Mouse (Mus musculus) ES-Bruce4 (cell line): Measurements from ENCODE around the gene Tspan4. TPM values are rescaled to one million over a fixed set of nuclear protein-coding genes. Genes with fewer than 3 reads are reported as not detected.
A peak's percentile ranks its signal among the peaks of the same experiment; 100 is the strongest.

Experiments
- H3K27ac ChIP-seq: 2 replicates; pipeline ENCODE4 v1.5.1; 2012; ENCODE audit warnings: low read length, inconsistent platforms; ENCODE audit not compliant: insufficient read depth
- H3K27me3 ChIP-seq: 2 replicates; pipeline ENCODE4 v1.6.1; 2012; ENCODE audit warnings: mild to moderate bottlenecking, low read length, inconsistent platforms; ENCODE audit not compliant: control insufficient read depth, poor library complexity, insufficient read depth, severe bottlenecking
- H3K36me3 ChIP-seq: 2 replicates; pipeline ENCODE4 v1.6.1; 2012; ENCODE audit warnings: inconsistent platforms, mild to moderate bottlenecking, low read length, moderate library complexity; ENCODE audit not compliant: control insufficient read depth, poor library complexity, insufficient read depth, severe bottlenecking
- H3K4me1 ChIP-seq: one replicate; pipeline ENCODE4 v1.8.1; 2011; ENCODE audit warnings: low read length; ENCODE audit not compliant: control insufficient read depth, insufficient read depth
- H3K4me3 ChIP-seq: 2 replicates; pipeline ENCODE4 v1.5.1; 2011; ENCODE audit warnings: low read depth, mild to moderate bottlenecking, low read length
- H3K9ac ChIP-seq: 2 replicates; pipeline ENCODE4 v1.6.1; 2012; ENCODE audit warnings: low read depth, mild to moderate bottlenecking, inconsistent platforms; ENCODE audit not compliant: poor library complexity, severe bottlenecking
- H3K9me3 ChIP-seq: replicated peaks from 2 replicates; pipeline ENCODE4 v1.6.1; 2012; ENCODE audit warnings: mild to moderate bottlenecking, low read length, inconsistent platforms; ENCODE audit not compliant: control insufficient read depth, poor library complexity, insufficient read depth, severe bottlenecking
- CTCF ChIP-seq: IDR thresholded peaks from one replicate; pipeline ENCODE4 v1.8.1; 2011; ENCODE audit warnings: low read depth, low read length
- EP300 ChIP-seq: IDR thresholded peaks from 2 replicates; pipeline ENCODE4 v1.6.1; 2011; ENCODE audit warnings: low read depth, low read length; ENCODE audit not compliant: insufficient read depth
- POLR2A ChIP-seq: IDR thresholded peaks from one replicate; pipeline ENCODE4 v1.8.1; 2011; ENCODE audit warnings: low read length; ENCODE audit not compliant: insufficient read depth
- polyA plus RNA-seq: library from polyadenylated mRNA; stranded (reverse); fragments of >200 nt; gene quantifications from 2 replicates; pipeline ENCODE4 v1.2.4, GENCODE M21; 2011; ENCODE audit warnings: low read depth; ENCODE audit not compliant: missing spikeins, insufficient read depth, insufficient read length

Tspan4 gene
- polyA plus RNA-seq, 1 experiment = 37.4 TPM

- H3K9me3 ChIP-seq = no peaks in the 10 kb centered on the region
- TF ChIP-seq EP300 (no peak), CTCF (no peak), POLR2A (peak; percentile 99)
- H3K27me3 ChIP-seq = no peaks in the 10 kb centered on the region
- no peaks in the 10 kb centered on the region for H3K4me1 ChIP-seq
- peak within 1 kb of the TSS; percentile 88 for H3K4me3 ChIP-seq
- H3K36me3 ChIP-seq = peaks cover 20% of the 10 kb centered on the region
- H3K27ac ChIP-seq = no peak within 1 kb of the TSS
- peak within 1 kb of the TSS; percentile 59 for H3K9ac ChIP-seq
Observed at GRCm38 (mm10) chr7:141454967-141455551, 20.0 kb upstream of the Tspan4 start, which contains the start of gene Pnpla2. Pnpla2 (plus strand) TSS chr7:141455198.

- Histone ChIP-seq H3K4me3 (peak overlapping the region; percentile 88), H3K4me1 (no peaks in the 10 kb centered on the region), H3K36me3 (peaks cover 13% of the 10 kb centered on the region), H3K9ac (peak overlapping the region; percentile 59), H3K27ac (no peak overlapping the region), H3K9me3 (no peaks in the 10 kb centered on the region), H3K27me3 (no peaks in the 10 kb centered on the region)
- TF ChIP-seq POLR2A (no peak), EP300 (no peak), CTCF (no peak)
Observed at GRCm38 (mm10) chr7:141455610-141456314, 19.3 kb upstream of the Tspan4 start.

GRCm38 (mm10) chr7:141456739-141457138, 18.3 kb upstream of the Tspan4 start:
- Histone ChIP-seq H3K27ac (no peak overlapping the region), H3K9me3 (no peaks in the 10 kb centered on the region), H3K4me1 (no peaks in the 10 kb centered on the region), H3K4me3 (no peak overlapping the region), H3K36me3 (peaks cover 3% of the 10 kb centered on the region; the same call in 1 of the 2 replicates), H3K9ac (no peak overlapping the region), H3K27me3 (no peaks in the 10 kb centered on the region)
- TF ChIP-seq POLR2A = no peak
- no peak for TF ChIP-seq EP300
- no peak for TF ChIP-seq CTCF

GRCm38 (mm10) chr7:141457236-141457635, 17.8 kb upstream of the Tspan4 start:
- H3K27me3 ChIP-seq = no peaks in the 10 kb centered on the region
- no peak overlapping the region for H3K4me3 ChIP-seq
- H3K27ac ChIP-seq = no peak overlapping the region
- TF ChIP-seq POLR2A (no peak), EP300 (no peak), CTCF (no peak)
- H3K36me3 ChIP-seq = no peaks in the 10 kb centered on the region
- no peak overlapping the region for H3K9ac ChIP-seq
- H3K9me3 ChIP-seq = no peaks in the 10 kb centered on the region
- no peaks in the 10 kb centered on the region for H3K4me1 ChIP-seq

- no peak overlapping the region for H3K27ac ChIP-seq
- no peaks in the 10 kb centered on the region for H3K4me1 ChIP-seq
Observed at GRCm38 (mm10) chr7:141457986-141458660, 16.9 kb upstream of the Tspan4 start.

GRCm38 (mm10) chr7:141458661-141459060, 16.4 kb upstream of the Tspan4 start:
- H3K27ac ChIP-seq = no peak overlapping the region
- H3K4me3 ChIP-seq = no peak overlapping the region
- no peaks in the 10 kb centered on the region for H3K4me1 ChIP-seq
- no peak overlapping the region for H3K9ac ChIP-seq
- no peaks in the 10 kb centered on the region for H3K27me3 ChIP-seq
- no peaks in the 10 kb centered on the region for H3K9me3 ChIP-seq
- no peak for TF ChIP-seq CTCF
- TF ChIP-seq EP300 = no peak
- TF ChIP-seq POLR2A = no peak
- H3K36me3 ChIP-seq = no peaks in the 10 kb centered on the region

More at GRCm38 (mm10) chr7:141457986-141458660, 16.9 kb upstream of the Tspan4 start:
- Histone ChIP-seq H3K4me3 (no peak overlapping the region), H3K9ac (no peak overlapping the region), H3K27me3 (no peaks in the 10 kb centered on the region), H3K9me3 (no peaks in the 10 kb centered on the region), H3K36me3 (no peaks in the 10 kb centered on the region)
- TF ChIP-seq CTCF (peak; percentile 70), POLR2A (no peak)
